Mouse (Mus musculus): ENCODE results near the gene Tent5b. TPM values are rescaled to one million over a fixed set of nuclear protein-coding genes. Genes with fewer than 3 reads are reported as not detected.

Tent5b gene
- 0.17 and 0.44 TPM in 2 replicates for polyA plus RNA-seq (2012; rRNA removed)

GRCm38 (mm10) chr4:133479458-133480184, at the start of gene Tent5b:
Gene Tent5b (plus strand): TSS chr4:133480132.

DNA sequence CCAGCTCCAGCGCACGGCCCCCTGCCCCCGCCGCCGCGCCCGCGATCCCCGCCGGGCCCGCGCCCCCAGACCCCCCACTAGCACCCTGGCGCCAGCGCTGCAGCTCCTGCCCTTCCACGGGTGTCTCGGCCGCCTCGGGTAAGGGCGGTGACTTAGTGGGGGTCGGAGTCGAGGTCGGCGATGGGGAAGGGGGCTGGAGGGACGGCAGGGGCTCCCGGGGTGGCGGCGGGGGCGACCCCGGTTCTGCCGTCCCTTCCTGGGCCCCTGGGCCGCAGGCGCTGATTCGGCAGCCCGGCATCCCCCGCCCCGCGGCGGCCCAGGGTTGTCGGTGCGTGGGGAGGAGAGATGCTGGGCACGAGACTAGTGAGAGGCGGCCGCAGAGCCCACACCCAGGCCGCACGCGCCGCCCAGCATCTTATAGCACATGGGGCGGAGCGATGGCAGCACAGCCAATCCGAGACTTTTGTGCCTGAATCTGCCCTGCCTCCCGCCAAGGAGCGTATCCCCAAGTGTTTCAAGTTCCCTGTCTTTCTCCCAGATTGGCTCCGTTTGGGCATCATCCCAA, 18.3 kb downstream of the Tent5b start, which contains the start of gene Trnp1:
Gene Trnp1, minus strand, starts transcription at position 391 of the 565 bp plus-strand sequence.

GRCm38 (mm10) chr4:133518601-133519368, 38.9 kb downstream of the Tent5b start, which contains the start of gene Kdf1:
Gene Kdf1 (plus strand): TSS chr4:133518963.

Other genes starting within 250 kb of the Tent5b start
- gene Map3k6, start 239.3 kb upstream of the Tent5b start, polyA plus RNA-seq (2012; rRNA removed) = 1.9 and 2.5 TPM in 2 replicates
- gene Sytl1, start 217.0 kb upstream of the Tent5b start, polyA plus RNA-seq (2012; rRNA removed) = 1.3 and 1.8 TPM in 2 replicates
- gene Tmem222, start 202.3 kb upstream of the Tent5b start, polyA plus RNA-seq (2012; rRNA removed) = 120 and 131 TPM in 2 replicates
- gene Wdtc1, start 126.7 kb upstream of the Tent5b start, polyA plus RNA-seq (2012; rRNA removed) = 35.0 and 35.1 TPM in 2 replicates
- 25.2 and 28.1 TPM in 2 replicates for gene Slc9a1, start 110.4 kb upstream of the Tent5b start, polyA plus RNA-seq (2012; rRNA removed)
- gene Trnp1, start 18.4 kb downstream of the Tent5b start, polyA plus RNA-seq (2012; rRNA removed) = 8.0 and 8.1 TPM in 2 replicates
- gene Kdf1, start 38.8 kb downstream of the Tent5b start, polyA plus RNA-seq (2012; rRNA removed) = 0.16 and 1.6 TPM in 2 replicates
- 195 and 203 TPM in 2 replicates for gene Nudc, start 65.9 kb downstream of the Tent5b start, polyA plus RNA-seq (2012; rRNA removed)
- gene Nr0b2, start 73.2 kb downstream of the Tent5b start, polyA plus RNA-seq (2012; rRNA removed) = 0.06 TPM in 1 of 2 replicates, not detected in the other
- 8.0 TPM in 2 replicates for gene Gpatch3, start 94.6 kb downstream of the Tent5b start, polyA plus RNA-seq (2012; rRNA removed)
- gene Gpn2, start 104.2 kb downstream of the Tent5b start, polyA plus RNA-seq (2012; rRNA removed) = 37.9 and 43.5 TPM in 2 replicates
- 3.2 and 15.8 TPM in 2 replicates for gene Sfn, start 122.0 kb downstream of the Tent5b start, polyA plus RNA-seq (2012; rRNA removed)
- 31.6 and 33.7 TPM in 2 replicates for gene Zdhhc18, start 170.0 kb downstream of the Tent5b start, polyA plus RNA-seq (2012; rRNA removed)
- 11.5 and 11.7 TPM in 2 replicates for gene Pigv, start 192.5 kb downstream of the Tent5b start, polyA plus RNA-seq (2012; rRNA removed)

All from central nervous system, embryonic 14 days (tissue).